Mouse (Mus musculus) ovary, adult 10 weeks (tissue): ENCODE measurements around the gene Hoxc9. TPM values are rescaled to one million over a fixed set of nuclear protein-coding genes. Genes with fewer than 3 reads are reported as not detected.

Source experiments
- polyA plus RNA-seq: library from polyadenylated mRNA; stranded (reverse); fragments of 350-450 nt; fragmentation: Illumina TruSeq; extraction: RNeasy Lipid Tissue Mini Kit (QIAGEN cat#74804); gene quantifications from one replicate; pipeline ENCODE4 v1.2.3, GENCODE M21; 2014

Hoxc9 gene
- polyA plus RNA-seq: 2.4 TPM

GRCm38 (mm10) chr15:102976171-102976570 is at the start of gene Hoxc9:
Gene Hoxc9, plus strand, starts transcription at chr15:102976439.

GRCm38 (mm10) chr15:102936279-102936972 is 39.8 kb upstream of the Hoxc9 start, which contains the start of gene Hoxc12:
Gene Hoxc12, plus strand, starts transcription at chr15:102936757.

GRCm38 (mm10) chr15:102954192-102955006 is 21.8 kb upstream of the Hoxc9 start, which contains the start of gene Hoxc11:
Gene Hoxc11, plus strand, starts transcription at chr15:102954427.

GRCm38 (mm10) chr15:102966776-102967311 is 9.4 kb upstream of the Hoxc9 start, which contains the start of gene Hoxc10:
Gene Hoxc10, plus strand, starts transcription at chr15:102966796.

GRCm38 (mm10) chr15:102967312-102967510 is 9.0 kb upstream of the Hoxc9 start, which contains the start of gene Hoxc5:
Gene Hoxc5, plus strand, starts transcription at chr15:102967443.

GRCm38 (mm10) chr15:102990461-102991397 is 14.5 kb downstream of the Hoxc9 start, which contains the start of gene Hoxc8:
Gene Hoxc8, plus strand, starts transcription at chr15:102990607.

GRCm38 (mm10) chr15:102997939-102998355 is 21.7 kb downstream of the Hoxc9 start, which contains the start of gene Hoxc6:
Gene Hoxc6, plus strand, starts transcription at chr15:102998257.

GRCm38 (mm10) chr15:103018636-103019035 is 42.4 kb downstream of the Hoxc9 start, which contains the start of gene Hoxc4:
Gene Hoxc4, plus strand, starts transcription at chr15:103018934.

Other genes with a start within 250 kb of the Hoxc9 start
- not detected for gene Hoxc13, start 55.3 kb upstream of the Hoxc9 start, polyA plus RNA-seq
- not detected for gene Hoxc12, start 39.7 kb upstream of the Hoxc9 start, polyA plus RNA-seq
- gene Hoxc11, start 22.0 kb upstream of the Hoxc9 start, polyA plus RNA-seq: not detected
- 15.5 TPM for gene Hoxc10, start 9.6 kb upstream of the Hoxc9 start, polyA plus RNA-seq
- gene Hoxc5, start 9.0 kb upstream of the Hoxc9 start, polyA plus RNA-seq: 6.9 TPM
- gene Hoxc8, start 14.2 kb downstream of the Hoxc9 start, polyA plus RNA-seq: 72.1 TPM
- 49.8 TPM for gene Hoxc6, start 21.8 kb downstream of the Hoxc9 start, polyA plus RNA-seq
- gene Hoxc4, start 42.5 kb downstream of the Hoxc9 start, polyA plus RNA-seq: 26.9 TPM
- 15.2 TPM for gene Smug1, start 190.7 kb downstream of the Hoxc9 start, polyA plus RNA-seq